Mouse (Mus musculus) stomach, embryonic 14.5 days (tissue): ENCODE measurements at regions not wholly inside any gene's neighbourhood (a gene's known extent, or its start where the extent isn't known, plus 50 kb on each side); places are given as distances from the start of the nearest gene placed in this dataset.

Source experiments
- ATAC-seq: fragments of 200-750 bp; cut with Nextera tagmentation; 2 replicates; pipeline ENCODE4 v1.8.0; 2017; ENCODE audit warnings: low read depth, moderate TSS enrichment; ENCODE audit not compliant: insufficient number of reproducible peaks, insufficient read depth, low FRiP score
- H3K27ac ChIP-seq: fragments of 300-500 bp; sonication (generic); 2 replicates; pipeline ENCODE4 v1.5.1; 2014; ENCODE audit warnings: mild to moderate bottlenecking, low read length, moderate library complexity, mixed read lengths
- H3K27me3 ChIP-seq: fragments of 300-500 bp; sonication (generic); 2 replicates; pipeline ENCODE4 v1.6.1; 2014; ENCODE audit warnings: low read length, control low read depth, mixed read lengths; ENCODE audit not compliant: control insufficient read depth, insufficient read depth
- H3K36me3 ChIP-seq: fragments of 300-500 bp; sonication (generic); 2 replicates; pipeline ENCODE4 v1.6.1; 2014; ENCODE audit warnings: mild to moderate bottlenecking, control low read depth, low read length, moderate library complexity, mixed read lengths; ENCODE audit not compliant: control insufficient read depth, insufficient read depth
- H3K4me1 ChIP-seq: fragments of 300-500 bp; sonication (generic); 2 replicates; pipeline ENCODE4 v1.6.1; 2014; ENCODE audit warnings: low read length, control low read depth, mixed read lengths; ENCODE audit not compliant: control insufficient read depth, insufficient read depth
- H3K4me2 ChIP-seq: fragments of 300-500 bp; sonication (generic); replicated peaks from 2 replicates; pipeline ENCODE4 v1.6.1; 2014; ENCODE audit warnings: low read depth, low read length, control low read depth
- H3K4me3 ChIP-seq: fragments of 300-500 bp; sonication (generic); 2 replicates; pipeline ENCODE4 v1.5.1; 2014; ENCODE audit warnings: low read depth, low read length, control low read depth
- H3K9ac ChIP-seq: fragments of 300-500 bp; sonication (generic); replicated peaks from 2 replicates; pipeline ENCODE4 v1.6.1; 2014; ENCODE audit warnings: low read depth, mild to moderate bottlenecking, control low read depth, low read length, moderate library complexity, mixed read lengths
- H3K9me3 ChIP-seq: fragments of 300-500 bp; sonication (generic); 2 replicates; pipeline ENCODE4 v1.6.1; 2016; ENCODE audit warnings: low read depth, low read length, control low read depth; ENCODE audit not compliant: control insufficient read depth
- WGBS: fragments of 180-500 bp; shearing (Covaris S2); extraction: QIAGEN DNeasy Blood & Tissue Kit; methylation state at CpG from one replicate; pipeline ENCODE4 v1.1.7; 2014; 5-methylcytosine and 5-hydroxymethylcytosine counted together

GRCm38 (mm10) chr5:53329591-53329990, 62.7 kb downstream of the Smim20 start:
- WGBS: 93% methylated on average over 2 of the region's 2 CpGs
- Histone ChIP-seq H3K9me3 (no peaks in the 10 kb centered on the region), H3K9ac (no peak overlapping the region), H3K27ac (no peak overlapping the region), H3K4me3 (no peak overlapping the region), H3K4me1 (no peaks in the 10 kb centered on the region), H3K4me2 (no peak overlapping the region), H3K36me3 (no peaks in the 10 kb centered on the region), H3K27me3 (no peaks in the 10 kb centered on the region)
- no peak for ATAC-seq

- ATAC-seq: no peak
- H3K36me3 ChIP-seq: no peaks in the 10 kb centered on the region
- no peaks in the 10 kb centered on the region for H3K9me3 ChIP-seq
- 76% methylated on average over 6 of the region's 6 CpGs for WGBS
- H3K4me3 ChIP-seq: no peak overlapping the region
- H3K27me3 ChIP-seq: no peaks in the 10 kb centered on the region
- no peak overlapping the region for H3K27ac ChIP-seq
- H3K4me2 ChIP-seq: no peak overlapping the region
- H3K4me1 ChIP-seq: no peaks in the 10 kb centered on the region
- no peak overlapping the region for H3K9ac ChIP-seq
Measured at GRCm38 (mm10) chr5:53336704-53337103, 69.8 kb downstream of the Smim20 start.

- no peak overlapping the region for H3K4me3 ChIP-seq
- no peaks in the 10 kb centered on the region for H3K27me3 ChIP-seq
- no peaks in the 10 kb centered on the region for H3K36me3 ChIP-seq
- no peak for ATAC-seq
- no peak overlapping the region for H3K9ac ChIP-seq
- 36% methylated on average over 3 of the region's 3 CpGs for WGBS
- H3K4me1 ChIP-seq: no peaks in the 10 kb centered on the region
- H3K27ac ChIP-seq: no peak overlapping the region
- H3K4me2 ChIP-seq: no peak overlapping the region
- H3K9me3 ChIP-seq: no peaks in the 10 kb centered on the region
Measured at GRCm38 (mm10) chr5:53337816-53338215, 70.9 kb downstream of the Smim20 start.

GRCm38 (mm10) chr5:53345164-53345563, 78.3 kb downstream of the Smim20 start:
- Histone ChIP-seq H3K4me1 (0 out of 2 replicates have a peak, but pooled peaks cover 7% of the 10 kb centered on the region), H3K27me3 (no peaks in the 10 kb centered on the region), H3K4me2 (no peak overlapping the region), H3K27ac (no peak overlapping the region), H3K36me3 (no peaks in the 10 kb centered on the region), H3K9ac (no peak overlapping the region), H3K4me3 (no peak overlapping the region), H3K9me3 (no peaks in the 10 kb centered on the region)
- 81% methylated on average over 8 of the region's 8 CpGs for WGBS
- ATAC-seq: no peak

GRCm38 (mm10) chr5:53346028-53346427, 79.1 kb downstream of the Smim20 start:
- Histone ChIP-seq H3K4me2 (no peak overlapping the region), H3K4me3 (no peak overlapping the region), H3K36me3 (no peaks in the 10 kb centered on the region), H3K9me3 (no peaks in the 10 kb centered on the region), H3K4me1 (0 out of 2 replicates have a peak, but pooled peaks cover 7% of the 10 kb centered on the region), H3K27ac (no peak overlapping the region), H3K9ac (no peak overlapping the region), H3K27me3 (no peaks in the 10 kb centered on the region)
- WGBS: 54% methylated on average over 8 of the region's 8 CpGs
- ATAC-seq: no peak

- no peak overlapping the region for H3K4me3 ChIP-seq
- no peak overlapping the region for H3K4me2 ChIP-seq
- H3K4me1 ChIP-seq: 0 out of 2 replicates have a peak, but pooled peaks cover 7% of the 10 kb centered on the region
- H3K9ac ChIP-seq: no peak overlapping the region
- no peak for ATAC-seq
- H3K27me3 ChIP-seq: no peaks in the 10 kb centered on the region
- H3K9me3 ChIP-seq: no peaks in the 10 kb centered on the region
- no peak overlapping the region for H3K27ac ChIP-seq
- H3K36me3 ChIP-seq: no peaks in the 10 kb centered on the region
- WGBS: 42% methylated on average over 8 of the region's 8 CpGs
Measured at GRCm38 (mm10) chr5:53346756-53347155, 79.9 kb downstream of the Smim20 start.

- no peaks in the 10 kb centered on the region for H3K27me3 ChIP-seq
- H3K4me3 ChIP-seq: no peak overlapping the region
- no peak overlapping the region for H3K27ac ChIP-seq
- H3K36me3 ChIP-seq: no peaks in the 10 kb centered on the region
- no peaks in the 10 kb centered on the region for H3K9me3 ChIP-seq
- no peaks in the 10 kb centered on the region for H3K4me1 ChIP-seq
- no peak overlapping the region for H3K9ac ChIP-seq
- no peak for ATAC-seq
- WGBS: 67% methylated on average over 4 of the region's 4 CpGs
- no peak overlapping the region for H3K4me2 ChIP-seq
Measured at GRCm38 (mm10) chr5:53352852-53353251, 86.0 kb downstream of the Smim20 start.

GRCm38 (mm10) chr5:53354296-53354695, 87.4 kb downstream of the Smim20 start:
- H3K4me2 ChIP-seq: no peak overlapping the region
- no peaks in the 10 kb centered on the region for H3K36me3 ChIP-seq
- no peak overlapping the region for H3K9ac ChIP-seq
- 80% methylated on average over 3 of the region's 3 CpGs for WGBS
- no peaks in the 10 kb centered on the region for H3K27me3 ChIP-seq
- H3K27ac ChIP-seq: no peak overlapping the region
- no peak for ATAC-seq
- H3K9me3 ChIP-seq: no peaks in the 10 kb centered on the region
- H3K4me1 ChIP-seq: no peaks in the 10 kb centered on the region
- no peak overlapping the region for H3K4me3 ChIP-seq

- Histone ChIP-seq H3K4me1 (no peaks in the 10 kb centered on the region), H3K4me2 (no peak overlapping the region), H3K9ac (no peak overlapping the region), H3K9me3 (no peaks in the 10 kb centered on the region), H3K4me3 (no peak overlapping the region), H3K36me3 (no peaks in the 10 kb centered on the region), H3K27ac (no peak overlapping the region), H3K27me3 (no peaks in the 10 kb centered on the region)
- peak; percentile 70; the same call in 1 of the 2 replicates for ATAC-seq
- WGBS: 2% methylated on average over 6 of the region's 6 CpGs
Measured at GRCm38 (mm10) chr5:53355069-53355468, 88.2 kb downstream of the Smim20 start.
